Mouse (Mus musculus) CH12.LX (cell line): ENCODE results near the gene Ndufv2. TPM values are rescaled to one million over a fixed set of nuclear protein-coding genes. Genes with fewer than 3 reads are reported as not detected.

ENCODE experiments used
- DNase-seq: peaks from one replicate; pipeline ENCODE4 v3.0.0-alpha.2; 2013; ENCODE audit errors: extremely low read depth
- H3K27ac ChIP-seq: 2 replicates; pipeline ENCODE4 v1.5.1; 2012; ENCODE audit warnings: low read depth, mild to moderate bottlenecking, control low read depth, moderate library complexity; ENCODE audit not compliant: insufficient read depth
- H3K27me3 ChIP-seq: replicated peaks from 2 replicates; pipeline ENCODE3; 2012; ENCODE audit warnings: inconsistent platforms
- H3K36me3 ChIP-seq, 2 experiments: replicated peaks in 1 of 2; 2 replicates each; pipeline versions ENCODE3 to v1.6.1; 2012; ENCODE audit warnings: inconsistent platforms in 1 of 2, low read length in 1 of 2, mild to moderate bottlenecking in 1 of 2, mixed read lengths in 1 of 2, moderate library complexity in 1 of 2; ENCODE audit not compliant: control insufficient read depth in 1 of 2, insufficient read depth in 1 of 2
- H3K4me1 ChIP-seq, 2 experiments: 2 replicates each; pipeline ENCODE4 v1.6.1; 2012; ENCODE audit warnings: inconsistent platforms in 1 of 2, moderate library complexity in 1 of 2; ENCODE audit not compliant: insufficient read depth in 2 of 2, control insufficient read depth in 1 of 2
- H3K4me2 ChIP-seq: 2 replicates; pipeline ENCODE4 v1.6.1; 2012; ENCODE audit warnings: low read depth, mild to moderate bottlenecking, control low read depth; ENCODE audit not compliant: poor library complexity, insufficient read depth, severe bottlenecking
- H3K4me3 ChIP-seq, 3 experiments: fragments of 150-350 bp in 1 of 3; sonication (generic) in 1 of 3; replicated peaks in 1 of 3; 2 replicates each; pipeline versions ENCODE3 to v1.5.1; 2011 to 2012; ENCODE audit warnings: low read depth in 2 of 3, low read length in 2 of 3, mild to moderate bottlenecking in 2 of 3, moderate library complexity in 2 of 3, control low read depth in 1 of 3, improper control_type of control experiment in 1 of 3, inconsistent platforms in 1 of 3, mixed read lengths in 1 of 3; ENCODE audit not compliant: poor library complexity in 1 of 3
- H3K79me2 ChIP-seq: replicated peaks from 2 replicates; pipeline ENCODE4 v1.6.1; 2012; ENCODE audit warnings: mild to moderate bottlenecking, moderate library complexity; ENCODE audit not compliant: control insufficient read depth, poor library complexity, insufficient read depth, severe bottlenecking; ENCODE audit errors: extremely low read depth
- H3K9ac ChIP-seq: 2 replicates; pipeline ENCODE4 v1.6.1; 2012; ENCODE audit warnings: low read depth, mild to moderate bottlenecking, control low read depth, moderate library complexity; ENCODE audit not compliant: insufficient read depth
- H3K9me3 ChIP-seq: replicated peaks from 2 replicates; pipeline ENCODE3; 2012; ENCODE audit warnings: low read length, inconsistent platforms, mixed read lengths
- CHD1 ChIP-seq: IDR thresholded peaks from 2 replicates; pipeline ENCODE4 v1.6.1; 2012; ENCODE audit warnings: low read depth, low read length, improper control_type of control experiment, inconsistent platforms
- GABPA ChIP-seq: IDR thresholded peaks from 2 replicates; pipeline ENCODE4 v1.6.1; 2012; ENCODE audit warnings: low read depth, low read length, improper control_type of control experiment, inconsistent platforms; ENCODE audit not compliant: insufficient replicate concordance
- JUN ChIP-seq: IDR thresholded peaks from 2 replicates; pipeline ENCODE4 v1.6.1; 2011; ENCODE audit warnings: low read depth, mild to moderate bottlenecking, low read length, improper control_type of control experiment, moderate library complexity; ENCODE audit not compliant: insufficient read depth
- JUND ChIP-seq: conservative IDR thresholded peaks from 2 replicates; pipeline ENCODE4 v1.6.1; 2011; ENCODE audit warnings: low read depth, low read length, improper control_type of control experiment
- KAT2A ChIP-seq: IDR thresholded peaks from 2 replicates; pipeline ENCODE4 v1.6.1; 2012; ENCODE audit warnings: low read length, improper control_type of control experiment, inconsistent platforms; ENCODE audit not compliant: insufficient replicate concordance
- MXI1 ChIP-seq: IDR thresholded peaks from 2 replicates; pipeline ENCODE4 v1.6.1; 2011; ENCODE audit warnings: mild to moderate bottlenecking, low read depth, low read length, improper control_type of control experiment
- MYC ChIP-seq: IDR thresholded peaks from 2 replicates; pipeline ENCODE4 v1.6.1; 2011; ENCODE audit warnings: low read depth, mild to moderate bottlenecking, improper control_type of control experiment, low read length
- PAX5 ChIP-seq: IDR thresholded peaks from 2 replicates; pipeline ENCODE4 v1.6.1; 2012; ENCODE audit warnings: low read length, inconsistent platforms, mixed read lengths
- RCOR1 ChIP-seq: conservative IDR thresholded peaks from 2 replicates; pipeline ENCODE4 v1.6.1; 2012; ENCODE audit warnings: low read depth, mild to moderate bottlenecking, inconsistent platforms, low read length, improper control_type of control experiment
- SIN3A ChIP-seq: IDR thresholded peaks from 2 replicates; pipeline ENCODE4 v1.6.1; 2012; ENCODE audit warnings: low read length, improper control_type of control experiment, inconsistent platforms
- SMC3 ChIP-seq: IDR thresholded peaks from 2 replicates; pipeline ENCODE4 v1.6.1; 2011; ENCODE audit warnings: low read depth, low read length, improper control_type of control experiment
- TBP ChIP-seq: conservative IDR thresholded peaks from 2 replicates; pipeline ENCODE4 v1.6.1; 2011; ENCODE audit warnings: low read depth, low read length, improper control_type of control experiment
- UBTF ChIP-seq: IDR thresholded peaks from 2 replicates; pipeline ENCODE4 v1.6.1; 2012; ENCODE audit warnings: low read depth, mild to moderate bottlenecking, inconsistent platforms, low read length, improper control_type of control experiment, moderate library complexity
- USF1 ChIP-seq: IDR thresholded peaks from 2 replicates; pipeline ENCODE4 v1.6.1; 2014; ENCODE audit warnings: low read depth, mild to moderate bottlenecking, inconsistent platforms, low read length, improper control_type of control experiment
- ZC3H11A ChIP-seq: IDR thresholded peaks from 2 replicates; pipeline ENCODE4 v1.6.1; 2012; ENCODE audit warnings: low read depth, mild to moderate bottlenecking, inconsistent platforms, low read length, improper control_type of control experiment
- ZNF384 ChIP-seq: IDR thresholded peaks from 2 replicates; pipeline ENCODE4 v1.6.1; 2012; ENCODE audit warnings: low read depth, low read length, improper control_type of control experiment, inconsistent platforms
- dilution Hi-C: fragments of 300-500 bp; cut with MboI; formaldehyde crosslinking; loops from 2 replicates; pipeline ENCODE4 v1.14.3; 2020; ENCODE audit warnings: low sequenced_read_pairs; ENCODE audit not compliant: extremely low pct_unique_long_range_greater_than_20kb, extremely low pct_ligation_motif_present
- in situ Hi-C: fragments of 300-500 bp; cut with MboI; formaldehyde crosslinking; loops from 3 replicates; pipeline ENCODE4 v1.14.3; 2019; ENCODE audit warnings: low sequenced_read_pairs, low pct_ligation_motif_present, low pct_unique_long_range_greater_than_20kb, mixed read lengths
- polyA plus RNA-seq: library from polyadenylated mRNA; unstranded; fragments of >175 nt; gene quantifications from 2 replicates; pipeline ENCODE4 v1.2.1, GENCODE M21; 2012; ENCODE audit warnings: low read depth; ENCODE audit not compliant: insufficient read length
- total RNA-seq, 2 experiments: library from RNA; depleted of rRNA; stranded (reverse); fragments of 300-350 nt in 1 of 2; fragments of >200 nt in 1 of 2; gene quantifications; 2 replicates each; pipeline ENCODE4 v1.2.3; 2012 to 2014

The Ndufv2 gene
- total and polyA plus RNA-seq, 3 experiments = 108 to 260 (median 201) TPM

GRCm38 (mm10) chr17:66104076-66104475 lies 2.7 kb upstream of the Ndufv2 start:
- dilution Hi-C loops = no loop called here
- peaks cover 4 to 35% of the 10 kb centered on the region in 2 experiments; a peak in 3 of 4 replicates for H3K4me1 ChIP-seq
- no peaks in the 10 kb centered on the region for H3K9me3 ChIP-seq
- H3K4me2 ChIP-seq = no peak overlapping the region
- H3K27me3 ChIP-seq = no peaks in the 10 kb centered on the region
- TF ChIP-seq ZNF384 = no peak
- no peak for TF ChIP-seq USF1
- TF ChIP-seq PAX5 = no peak
- no peak for TF ChIP-seq SIN3A
- no peak for TF ChIP-seq SMC3
- no peak for TF ChIP-seq JUND
- TF ChIP-seq KAT2A = no peak
- TF ChIP-seq TBP = no peak
- TF ChIP-seq RCOR1 = no peak
- no peak for TF ChIP-seq MXI1
- TF ChIP-seq MYC = no peak
- in situ Hi-C loops = loop anchor here (10.0 kb wide), 1 partner anchor 149 kb away; the partner anchor contains the start of gene Twsg1
- no peak overlapping the region for H3K27ac ChIP-seq
- no peaks in the 10 kb centered on the region for H3K36me3 ChIP-seq
- no peak overlapping the region for H3K9ac ChIP-seq
- peaks cover 20% of the 10 kb centered on the region for H3K79me2 ChIP-seq
- H3K4me3 ChIP-seq = no peak overlapping the region
- DNase-seq = no peak

GRCm38 (mm10) chr17:66100566-66101379 lies 586 bp downstream of the Ndufv2 start:
- dilution Hi-C loops = no loop called here
- DNase-seq = no peak
- H3K4me1 ChIP-seq = peaks cover 0 to 27% of the 10 kb centered on the region in 2 experiments; a peak in 3 of 4 replicates
- H3K36me3 ChIP-seq = peaks cover 0 to 15% of the 10 kb centered on the region in 2 experiments
- H3K27ac ChIP-seq = peak overlapping the region; percentile 37; the same call in 1 of the 2 replicates
- peak overlapping the region; percentile 90 for H3K9ac ChIP-seq
- TF ChIP-seq CHD1 (no peak), RCOR1 (no peak), MXI1 (no peak), JUN (no peak), UBTF (peak; percentile 45; the same call in 1 of the 2 replicates), GABPA (no peak), ZC3H11A (no peak)
- TF ChIP-seq, all 38 proteins: peak for 1
- H3K27me3 ChIP-seq = no peaks in the 10 kb centered on the region
- H3K9me3 ChIP-seq = no peaks in the 10 kb centered on the region
- peaks cover 43% of the 10 kb centered on the region for H3K79me2 ChIP-seq
- in situ Hi-C loops = loop anchor here (10.0 kb wide), 1 partner anchor 146 kb away; the partner anchor contains the start of gene Twsg1
- peak overlapping the region; percentile 88 to 99 (median 89) for H3K4me3 ChIP-seq
- peak overlapping the region; percentile 90 for H3K4me2 ChIP-seq
